Mouse (Mus musculus): ENCODE data around the gene Rasgef1c.

Gene Rasgef1c

GRCm38 (mm10) chr11:49977963-49978568 is 76.4 kb downstream of the Rasgef1c start:
- DNase-seq (ENCODE audit: low spot score), result no peak

- no peak for DNase-seq (ENCODE audit: low spot score)
These were observed 77.3 kb downstream of the Rasgef1c start for GRCm38 (mm10) chr11:49978935-49979334.

- no peak for DNase-seq (ENCODE audit: low spot score)
These were observed 79.1 kb downstream of the Rasgef1c start for GRCm38 (mm10) chr11:49980681-49981235.

- DNase-seq (ENCODE audit: low spot score), result no peak
These were observed 79.8 kb downstream of the Rasgef1c start for GRCm38 (mm10) chr11:49981321-49981963.

- DNase-seq (ENCODE audit: low spot score), result no peak
These were observed 80.5 kb downstream of the Rasgef1c start for GRCm38 (mm10) chr11:49982094-49982493.

- DNase-seq (ENCODE audit: low spot score), result no peak
These were observed 81.2 kb downstream of the Rasgef1c start for GRCm38 (mm10) chr11:49982881-49983280.

- no peak for DNase-seq (ENCODE audit: low spot score)
These were observed 82.4 kb downstream of the Rasgef1c start for GRCm38 (mm10) chr11:49983875-49984552.

GRCm38 (mm10) chr11:49985009-49985408 is 83.4 kb downstream of the Rasgef1c start:
- no peak for DNase-seq (ENCODE audit: low spot score)

- DNase-seq (ENCODE audit: low spot score), result peak; percentile 78
These were observed 84.8 kb downstream of the Rasgef1c start for GRCm38 (mm10) chr11:49986277-49987036.

GRCm38 (mm10) chr11:49994536-49994935 is 92.9 kb downstream of the Rasgef1c start:
- DNase-seq (ENCODE audit: low spot score), result no peak

GRCm38 (mm10) chr11:49996398-49996797 is 94.8 kb downstream of the Rasgef1c start:
- no peak for DNase-seq (ENCODE audit: low spot score)

GRCm38 (mm10) chr11:49997321-49997720 is 95.7 kb downstream of the Rasgef1c start:
- no peak for DNase-seq (ENCODE audit: low spot score)

GRCm38 (mm10) chr11:50002853-50003252 is 101.2 kb downstream of the Rasgef1c start:
- DNase-seq (ENCODE audit: low spot score), result no peak

- no peak for DNase-seq (ENCODE audit: low spot score)
These were observed 106.1 kb downstream of the Rasgef1c start for GRCm38 (mm10) chr11:50007776-50008175.

- no peak for DNase-seq (ENCODE audit: low spot score)
These were observed 106.6 kb downstream of the Rasgef1c start for GRCm38 (mm10) chr11:50008231-50008630.

- DNase-seq (ENCODE audit: low spot score), result peak; percentile 30
These were observed 111.4 kb downstream of the Rasgef1c start for GRCm38 (mm10) chr11:50013016-50013415.

- no peak for DNase-seq (ENCODE audit: low spot score)
These were observed 114.9 kb downstream of the Rasgef1c start for GRCm38 (mm10) chr11:50016503-50016902.

- DNase-seq (ENCODE audit: low spot score), result no peak
These were observed 115.9 kb downstream of the Rasgef1c start for GRCm38 (mm10) chr11:50017511-50017910.

GRCm38 (mm10) chr11:50018848-50019247 is 117.2 kb downstream of the Rasgef1c start:
- DNase-seq (ENCODE audit: low spot score), result no peak

- no peak for DNase-seq (ENCODE audit: low spot score)
These were observed 120.5 kb downstream of the Rasgef1c start for GRCm38 (mm10) chr11:50022085-50022484.

GRCm38 (mm10) chr11:50024445-50024832 is 122.8 kb downstream of the Rasgef1c start:
- no peak for DNase-seq (ENCODE audit: low spot score)
